Mouse (Mus musculus): Measurements from ENCODE around the gene Gsta2. TPM values are rescaled to one million over a fixed set of nuclear protein-coding genes. Genes with fewer than 3 reads are reported as not detected.
"Not testable (repeated sequence)": the region's sequence is repeated elsewhere in the genome, so short reads cannot be mapped to it uniquely, and the experiment has no call there.

Gene Gsta2
- 1 to 10 TPM; 1.4 to 4.4 (median 2.6) TPM for total RNA-seq (2022)

- no peak for DNase-seq (ENCODE audit: low spot score)
Observed at GRCm38 (mm10) chr9:78355611-78356010, at the start of gene Gsta2. TSS of gene Gsta2 (minus strand) at chr9:78355788.

GRCm38 (mm10) chr9:78401596-78401995 is 46.0 kb upstream of the Gsta2 start:
- no peak for DNase-seq (ENCODE audit: low spot score)

- DNase-seq (ENCODE audit: low spot score): no peak
Observed at GRCm38 (mm10) chr9:78400570-78400969, 45.0 kb upstream of the Gsta2 start.

- DNase-seq (ENCODE audit: low spot score): no peak
Observed at GRCm38 (mm10) chr9:78396517-78396916, 40.9 kb upstream of the Gsta2 start.

GRCm38 (mm10) chr9:78395630-78396351 is 40.2 kb upstream of the Gsta2 start, which contains the start of gene Ddx43:
TSS of gene Ddx43 (plus strand) at chr9:78395777.
- DNase-seq (ENCODE audit: low spot score): peak; percentile 3

GRCm38 (mm10) chr9:78395244-78395629 is 39.6 kb upstream of the Gsta2 start:
- no peak for DNase-seq (ENCODE audit: low spot score)

GRCm38 (mm10) chr9:78394602-78395001 is 39.0 kb upstream of the Gsta2 start:
- no peak for DNase-seq (ENCODE audit: low spot score)

- no peak for DNase-seq (ENCODE audit: low spot score)
Observed at GRCm38 (mm10) chr9:78393741-78394140, 38.2 kb upstream of the Gsta2 start.

- no peak for DNase-seq (ENCODE audit: low spot score)
Observed at GRCm38 (mm10) chr9:78389981-78390380, 34.4 kb upstream of the Gsta2 start.

- no peak for DNase-seq (ENCODE audit: low spot score)
Observed at GRCm38 (mm10) chr9:78386947-78387346, 31.4 kb upstream of the Gsta2 start.

- DNase-seq (ENCODE audit: low spot score): no peak
Observed at GRCm38 (mm10) chr9:78385893-78386292, 30.3 kb upstream of the Gsta2 start.

GRCm38 (mm10) chr9:78378113-78378785 is 22.7 kb upstream of the Gsta2 start, which contains the start of gene Ooep:
TSS of gene Ooep (minus strand) at chr9:78378725.
- no peak for DNase-seq (ENCODE audit: low spot score)

GRCm38 (mm10) chr9:78377546-78377945 is 22.0 kb upstream of the Gsta2 start:
- DNase-seq (ENCODE audit: low spot score): no peak

- DNase-seq (ENCODE audit: low spot score): no peak
Observed at GRCm38 (mm10) chr9:78375486-78375885, 19.9 kb upstream of the Gsta2 start.

GRCm38 (mm10) chr9:78374885-78375389 is 19.3 kb upstream of the Gsta2 start:
- DNase-seq (ENCODE audit: low spot score): no peak

GRCm38 (mm10) chr9:78374397-78374796 is 18.8 kb upstream of the Gsta2 start:
- no peak for DNase-seq (ENCODE audit: low spot score)

- DNase-seq (ENCODE audit: low spot score): no peak
Observed at GRCm38 (mm10) chr9:78372827-78373504, 17.4 kb upstream of the Gsta2 start.

GRCm38 (mm10) chr9:78371441-78371840 is 15.9 kb upstream of the Gsta2 start:
- DNase-seq (ENCODE audit: low spot score): no peak

GRCm38 (mm10) chr9:78369786-78370185 is 14.2 kb upstream of the Gsta2 start:
- no peak for DNase-seq (ENCODE audit: low spot score)

- no peak for DNase-seq (ENCODE audit: low spot score)
Observed at GRCm38 (mm10) chr9:78369349-78369748, 13.8 kb upstream of the Gsta2 start.

- DNase-seq (ENCODE audit: low spot score): no peak
Observed at GRCm38 (mm10) chr9:78368671-78369293, 13.2 kb upstream of the Gsta2 start.

GRCm38 (mm10) chr9:78367959-78368358 is 12.4 kb upstream of the Gsta2 start, which contains the start of gene Dppa5a:
TSS of gene Dppa5a (minus strand) at chr9:78368177.
- DNase-seq (ENCODE audit: low spot score): not testable (repeated sequence)
